ENCODE assay signal across 11 mouse cellular contexts in the genomic region with DNA sequence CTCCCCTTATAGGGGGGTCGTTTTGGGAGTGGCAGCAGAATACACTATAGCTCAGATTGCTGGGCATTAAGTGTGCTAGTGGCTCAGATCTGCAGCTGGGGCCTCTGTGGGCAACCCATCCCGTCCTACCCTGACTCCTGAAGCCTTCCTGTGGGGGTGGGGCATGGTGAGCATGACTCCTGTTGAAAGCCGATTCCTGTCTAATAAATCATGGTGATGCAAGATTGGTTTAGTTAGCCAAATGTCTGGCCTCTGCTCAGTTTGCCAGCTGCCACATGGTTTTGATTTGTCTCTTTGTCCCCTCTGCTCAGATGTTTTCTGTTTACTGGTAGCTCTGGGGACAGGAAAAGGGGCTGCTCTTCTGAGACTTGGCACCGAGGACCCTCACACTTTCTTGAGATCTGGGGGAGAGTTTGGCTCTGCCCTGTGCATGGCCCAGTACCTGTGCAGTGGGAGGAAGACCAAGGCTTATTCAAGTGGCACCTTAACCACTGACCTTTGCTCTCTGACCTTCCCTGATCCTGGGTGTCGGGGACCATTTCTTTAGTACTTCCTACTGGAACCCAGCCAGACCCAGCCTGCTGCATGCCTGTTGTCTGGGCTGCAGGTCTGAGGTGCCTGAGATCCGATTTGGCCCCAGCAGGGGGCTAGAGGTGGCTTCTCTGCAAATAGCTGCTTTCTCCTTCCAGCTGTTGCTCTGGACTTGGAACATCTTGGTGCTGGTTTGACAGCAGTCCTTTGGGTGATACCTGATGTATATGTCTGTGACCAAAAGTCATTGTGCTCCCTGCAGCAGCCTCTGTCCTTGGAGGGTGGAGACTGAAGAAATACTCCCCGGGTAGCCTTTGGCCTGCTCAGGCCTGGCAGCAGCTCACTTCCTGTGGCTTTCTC. TPM values are rescaled to one million over a fixed set of nuclear protein-coding genes. Genes with fewer than 3 reads are reported as not detected.
A peak's percentile ranks its signal among the peaks of the same experiment; 100 is the strongest.
DNase-seq lines count a peak whose midpoint lies in the region; ATAC-seq lines count a peak whose summit lies in the region.
"Had no signal": no experiment of that assay in that cellular context is flagged by ENCODE, and none has a peak within 500 bp of the region (broad histone marks: within the 10 kb centered on the region; RNA-seq: fewer than 3 reads in every experiment).

No protein-coding gene starts in this region.

- 0 out of 2 replicates have a peak, but pooled peaks have one; percentile 9 for ATAC-seq in embryonic facial prominence, embryonic 11.5 days (replicated peaks; ENCODE audit: insufficient number of reproducible peaks, low FRiP score, low TSS enrichment, low read depth)
- ATAC-seq in frontal cortex, adult (ENCODE audit: low TSS enrichment), result no peak
- ATAC-seq: hindbrain, embryonic 16.5 days had no signal

- H3K9ac ChIP-seq in embryonic facial prominence, embryonic 11.5 days (replicated peaks; ENCODE audit: low read length), result no peak overlapping the region; the same call in 1 of the 2 replicates

- DNase-seq in cerebellum, adult 9-11 months, result peak; percentile 45
- DNase-seq in cerebellum, postnatal 4 days (ENCODE audit: low spot score in 2 of 2), result no peak
- peak; percentile 53 for DNase-seq in 3134 (ENCODE audit: extremely low read depth, insufficient read length, low spot score)
- peak; percentile 83 for DNase-seq in embryonic facial prominence, embryonic 11.5 days (ENCODE audit: low spot score)
- DNase-seq in kidney, postnatal 4 days, result peak; percentile 44 to 61
- no peak for DNase-seq in frontal cortex, postnatal 25 days (ENCODE audit: low spot score in 2 of 2)
- DNase-seq in cerebellum, adult 8-10 months, result no peak
- DNase-seq: B cell, adult 2 months had no signal

- H3K27ac ChIP-seq in embryonic facial prominence, embryonic 11.5 days (replicated peaks; ENCODE audit: low read depth, low read length), result no peak overlapping the region; the same call in 1 of the 2 replicates

- WGBS in embryonic facial prominence, embryonic 11.5 days, result 29% methylated on average over 7 of the region's 7 CpGs

- no peaks in the 10 kb centered on the region for H3K36me3 ChIP-seq in embryonic facial prominence, embryonic 11.5 days (replicated peaks; ENCODE audit: control insufficient read depth, insufficient read depth, low read depth, low read length)

- H3K27me3 ChIP-seq in embryonic facial prominence, embryonic 11.5 days (ENCODE audit: control insufficient read depth, insufficient read depth, low read length), result no peaks in the 10 kb centered on the region

- no peak overlapping the region for H3K4me3 ChIP-seq in embryonic facial prominence, embryonic 11.5 days (ENCODE audit: low read depth, low read length)

- H3K9me3 ChIP-seq in embryonic facial prominence, embryonic 11.5 days (replicated peaks; ENCODE audit: control insufficient read depth, low read length), result no peaks in the 10 kb centered on the region

- H3K4me2 ChIP-seq in embryonic facial prominence, embryonic 11.5 days (ENCODE audit: low read depth, low read length), result no peak overlapping the region

- H3K4me1 ChIP-seq in embryonic facial prominence, embryonic 11.5 days (ENCODE audit: control insufficient read depth, insufficient read depth, low read length), result peaks cover 3% of the 10 kb centered on the region; the same call in 1 of the 2 replicates

RNA-seq across cellular contexts. Expression of a gene that starts 4.4 kb away (rescaled TPM):
- 18.9 and 22.3 TPM in 2 replicates for polyA plus RNA-seq in embryonic facial prominence, embryonic 11.5 days (2014; fragmentation: Nextera tagmentation; extraction: Ambion mirVana)

RNA-seq across cellular contexts. Expression of a gene that starts 12.8 kb away (rescaled TPM):
- polyA plus RNA-seq in embryonic facial prominence, embryonic 11.5 days (2014; fragmentation: Nextera tagmentation; extraction: Ambion mirVana), result 10.9 and 14.3 TPM in 2 replicates

RNA-seq across cellular contexts. Expression of a gene that starts 30.8 kb away (rescaled TPM):
- polyA plus RNA-seq in embryonic facial prominence, embryonic 11.5 days (2014; fragmentation: Nextera tagmentation; extraction: Ambion mirVana), result 3.8 and 4.3 TPM in 2 replicates

RNA-seq across cellular contexts. Expression of a gene that starts 47.6 kb away (rescaled TPM):
- polyA plus RNA-seq in embryonic facial prominence, embryonic 11.5 days (2014; fragmentation: Nextera tagmentation; extraction: Ambion mirVana), result not detected in 2 replicates
- polyA plus RNA-seq: brain, embryonic 14.5 days; hindbrain, embryonic 16.5 days had no signal

RNA-seq across cellular contexts. Expression of a gene that starts 51.9 kb away (rescaled TPM):
- 33.5 and 34.2 TPM in 2 replicates for polyA plus RNA-seq in embryonic facial prominence, embryonic 11.5 days (2014; fragmentation: Nextera tagmentation; extraction: Ambion mirVana)

Comparison
In these comparisons a context has a peak if more than half of its experiments do, and no peak if none do; other contexts are left out.
1. DNase-seq: peak in cerebellum, adult 9-11 months (single experiment), 3134 (single experiment), embryonic facial prominence, embryonic 11.5 days (single experiment) and kidney, postnatal 4 days (2 of 2); none in cerebellum, postnatal 4 days (0 of 2), frontal cortex, postnatal 25 days (0 of 2) and cerebellum, adult 8-10 months (single experiment).